Mouse (Mus musculus): ENCODE results near the gene Mvp. TPM values are rescaled to one million over a fixed set of nuclear protein-coding genes. Genes with fewer than 3 reads are reported as not detected.

Mvp gene
- polyA plus RNA-seq (2012): 0.87 and 1.2 TPM in 2 replicates

DNA sequence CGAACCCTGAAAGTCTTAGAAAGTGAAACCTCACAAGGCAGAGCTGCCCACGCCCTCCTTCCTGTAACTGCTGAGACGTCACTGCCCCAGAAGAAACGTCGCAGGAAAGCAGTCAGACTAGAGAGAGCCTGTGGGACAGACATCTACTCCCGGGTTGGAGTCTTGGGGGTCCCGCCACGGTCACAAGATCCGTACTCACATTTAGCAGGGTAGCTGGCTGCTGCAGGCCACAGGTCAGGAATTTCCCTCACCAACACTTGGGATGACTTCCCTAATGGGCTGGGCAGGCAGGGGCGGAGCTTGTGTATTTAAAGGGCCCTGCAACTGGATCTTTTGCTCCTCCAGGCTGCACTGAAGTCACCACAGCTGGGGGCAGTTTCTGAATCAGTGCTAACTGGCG lies at the start of gene Mvp:
Gene Mvp, minus strand, starts transcription at position 302 of the 400 bp plus-strand sequence.
- TF ChIP-seq TAL1 (IDR thresholded peaks at IDR 0.05; ENCODE audit: low read length) (no peak), GATA1 (IDR thresholded peaks at IDR 0.05; ENCODE audit: low read length) (no peak)
- H3K36me3 ChIP-seq (ENCODE audit: control insufficient read depth): peaks cover 48% of the 10 kb centered on the region
- H3K4me1 ChIP-seq (ENCODE audit: control insufficient read depth): peaks cover 73% of the 10 kb centered on the region

DNA sequence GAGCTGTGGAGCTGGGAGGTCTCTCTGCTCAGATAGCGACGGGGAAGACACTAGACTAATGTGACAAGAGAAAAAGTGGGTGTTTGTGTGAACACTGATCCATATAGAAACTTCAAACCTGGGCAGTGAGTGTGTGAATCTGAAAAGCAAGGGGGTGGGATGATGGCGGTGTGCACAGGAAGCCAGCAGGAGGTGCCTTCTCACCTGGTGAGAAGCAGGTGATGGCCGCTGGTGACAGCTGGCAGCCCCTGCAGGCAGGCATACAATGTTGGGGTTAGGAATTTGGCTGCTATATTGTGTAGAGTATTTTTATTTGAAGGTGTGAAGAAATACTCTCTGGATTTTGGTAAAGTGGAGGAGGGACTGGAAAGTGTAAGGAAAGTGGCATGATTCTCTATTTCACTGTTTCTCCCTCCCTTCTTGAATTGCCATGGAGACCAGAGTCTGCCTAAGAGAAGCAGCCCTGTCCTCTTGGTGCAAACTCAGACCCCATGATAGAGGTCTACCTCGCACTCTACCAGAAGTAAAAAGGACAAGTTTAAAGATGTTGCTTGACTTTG lies 40.7 kb upstream of the Mvp start:
- peaks cover 48% of the 10 kb centered on the region for H3K27me3 ChIP-seq (ENCODE audit: control insufficient read depth)
- no peaks in the 10 kb centered on the region for H3K36me3 ChIP-seq (ENCODE audit: control insufficient read depth)
- no peak for TF ChIP-seq TAL1 (IDR thresholded peaks at IDR 0.05; ENCODE audit: low read length)
- no peak for TF ChIP-seq GATA1 (IDR thresholded peaks at IDR 0.05; ENCODE audit: low read length)
- H3K4me3 ChIP-seq (replicated peaks): no peak overlapping the region
- no peaks in the 10 kb centered on the region for H3K9me3 ChIP-seq (ENCODE audit: control insufficient read depth, low read length)
- no peaks in the 10 kb centered on the region for H3K4me1 ChIP-seq (ENCODE audit: control insufficient read depth)

More for the DNA sequence above, at the start of gene Mvp:
- Histone ChIP-seq H3K27me3 (ENCODE audit: control insufficient read depth) (no peaks in the 10 kb centered on the region), H3K4me3 (replicated peaks) (peak within 1 kb of the TSS; percentile 81), H3K9me3 (ENCODE audit: control insufficient read depth, low read length) (no peaks in the 10 kb centered on the region)

DNA sequence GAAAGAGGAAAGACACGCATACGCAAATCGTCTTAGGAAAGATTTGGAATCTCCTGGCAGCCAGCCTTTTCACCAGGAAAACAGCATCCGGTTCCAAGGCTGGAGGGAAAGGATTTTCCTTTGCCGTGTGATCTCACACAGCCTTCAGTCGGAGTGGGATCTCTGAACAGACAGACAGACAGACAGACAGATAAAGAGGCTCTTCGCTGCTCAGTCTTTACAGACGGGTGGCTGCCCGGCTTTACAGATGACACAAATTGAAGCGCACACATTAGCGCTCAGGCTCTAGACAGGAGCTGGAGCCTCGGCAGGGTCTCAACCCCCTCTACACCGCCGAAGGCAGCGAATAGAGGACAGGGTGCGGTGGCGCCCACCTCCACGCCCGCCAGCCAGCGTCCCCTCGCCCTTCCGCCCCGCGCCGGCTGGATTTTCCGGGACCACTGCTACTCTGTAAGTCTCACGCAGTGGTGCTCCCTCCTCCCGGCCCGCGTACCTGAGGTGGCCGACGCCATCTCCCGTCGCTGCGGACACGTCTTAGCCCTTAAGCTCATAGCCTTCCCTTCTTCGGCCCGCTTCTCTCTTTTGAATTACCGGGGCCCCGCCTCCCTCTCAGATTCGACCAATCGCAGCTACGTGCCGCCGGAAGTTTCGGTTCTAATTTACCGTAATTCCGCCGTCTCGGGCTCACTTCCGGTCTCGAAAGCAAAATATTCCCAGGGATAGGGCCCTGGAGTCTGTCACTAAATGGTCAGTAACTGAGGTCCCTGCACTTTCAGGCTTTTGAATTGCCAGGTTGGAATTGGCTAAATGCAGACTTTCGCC lies 27.6 kb upstream of the Mvp start, which contains the start of gene Kif22:
Gene Kif22, minus strand, starts transcription at position 621 of the 822 bp plus-strand sequence.
- H3K27me3 ChIP-seq (ENCODE audit: control insufficient read depth): peaks cover 2% of the 10 kb centered on the region; the same call in 1 of the 2 replicates
- H3K4me1 ChIP-seq (ENCODE audit: control insufficient read depth): peaks cover 35% of the 10 kb centered on the region
- no peak for TF ChIP-seq TAL1 (IDR thresholded peaks at IDR 0.05; ENCODE audit: low read length)
- no peak for TF ChIP-seq GATA1 (IDR thresholded peaks at IDR 0.05; ENCODE audit: low read length)
- H3K9me3 ChIP-seq (ENCODE audit: control insufficient read depth, low read length): no peaks in the 10 kb centered on the region
- peaks cover 47% of the 10 kb centered on the region for H3K36me3 ChIP-seq (ENCODE audit: control insufficient read depth)
- peak within 1 kb of the TSS; percentile 82 for H3K4me3 ChIP-seq (replicated peaks)

DNA sequence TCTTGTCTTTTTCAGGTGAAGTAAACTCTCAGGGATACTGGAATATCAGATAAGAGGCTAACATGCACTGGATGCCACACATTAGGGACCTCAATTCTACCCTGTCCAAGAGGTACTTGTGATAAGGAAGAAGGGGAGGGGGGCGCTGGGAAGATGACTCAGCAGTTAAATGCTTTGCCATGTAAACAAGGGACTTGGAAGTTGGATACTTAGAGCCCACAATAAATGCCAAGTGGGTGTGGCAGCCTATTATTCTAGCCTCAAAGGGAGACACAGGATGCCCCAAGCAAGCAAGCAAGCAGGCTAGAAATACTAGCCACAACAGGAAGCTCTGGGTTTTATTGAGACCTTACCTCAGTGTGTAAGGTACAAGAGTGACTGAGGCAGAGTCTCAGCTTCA lies 16.8 kb upstream of the Mvp start:
- no peak overlapping the region for H3K4me3 ChIP-seq (replicated peaks)

DNA sequence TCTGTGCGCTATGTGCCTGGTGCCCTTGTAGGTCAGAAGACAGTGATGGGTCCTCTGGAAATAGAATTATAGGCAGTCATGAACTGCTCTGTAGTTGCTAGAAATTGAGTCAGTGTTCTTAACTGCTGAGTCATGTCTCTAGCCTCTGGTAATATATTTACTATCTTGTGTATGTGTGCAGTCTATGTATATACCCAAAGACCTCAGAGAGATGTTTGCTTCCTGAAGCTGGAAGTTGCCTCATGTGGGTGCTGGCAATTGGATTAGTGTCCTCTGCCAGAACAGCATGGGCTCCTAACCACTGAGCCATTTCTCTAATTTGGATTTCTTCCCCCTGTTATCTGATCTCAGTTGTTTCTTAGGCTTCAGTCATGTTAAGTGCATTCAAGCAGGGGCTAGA lies 15.8 kb upstream of the Mvp start:
- Histone ChIP-seq H3K27me3 (ENCODE audit: control insufficient read depth) (no peaks in the 10 kb centered on the region), H3K4me1 (ENCODE audit: control insufficient read depth) (peaks cover 53% of the 10 kb centered on the region), H3K36me3 (ENCODE audit: control insufficient read depth) (peaks cover 85% of the 10 kb centered on the region), H3K9me3 (ENCODE audit: control insufficient read depth, low read length) (no peaks in the 10 kb centered on the region), H3K4me3 (replicated peaks) (no peak overlapping the region)
- TF ChIP-seq TAL1 (IDR thresholded peaks at IDR 0.05; ENCODE audit: low read length) (no peak), GATA1 (IDR thresholded peaks at IDR 0.05; ENCODE audit: low read length) (no peak)

More for the DNA sequence above, 16.8 kb upstream of the Mvp start:
- no peaks in the 10 kb centered on the region for H3K9me3 ChIP-seq (ENCODE audit: control insufficient read depth, low read length)
- peaks cover 47% of the 10 kb centered on the region for H3K4me1 ChIP-seq (ENCODE audit: control insufficient read depth)
- H3K27me3 ChIP-seq (ENCODE audit: control insufficient read depth): no peaks in the 10 kb centered on the region
- no peak for TF ChIP-seq GATA1 (IDR thresholded peaks at IDR 0.05; ENCODE audit: low read length)
- no peak for TF ChIP-seq TAL1 (IDR thresholded peaks at IDR 0.05; ENCODE audit: low read length)
- peaks cover 89% of the 10 kb centered on the region for H3K36me3 ChIP-seq (ENCODE audit: control insufficient read depth)

DNA sequence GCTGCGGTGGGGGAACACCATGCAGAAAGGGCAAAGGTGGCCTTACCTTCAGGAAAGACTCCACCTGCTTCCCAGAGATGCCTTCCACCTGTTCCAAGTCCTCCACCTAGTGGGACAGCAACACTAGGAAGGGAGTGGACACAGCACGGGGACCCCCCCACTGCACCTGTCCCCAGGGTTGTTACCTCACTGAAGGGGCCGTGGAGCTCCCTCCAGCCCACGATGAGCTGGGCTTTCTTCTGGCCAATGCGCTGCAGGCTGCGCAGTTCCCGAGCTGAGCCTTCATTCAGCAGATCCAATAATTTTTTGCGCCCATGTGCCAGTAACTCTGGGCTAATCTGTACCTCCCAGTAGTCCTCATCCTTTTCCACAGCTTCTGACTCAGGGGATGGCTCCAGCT lies 13.5 kb upstream of the Mvp start:
- Histone ChIP-seq H3K36me3 (ENCODE audit: control insufficient read depth) (peaks cover 85% of the 10 kb centered on the region), H3K4me3 (replicated peaks) (peak overlapping the region; percentile 94), H3K9me3 (ENCODE audit: control insufficient read depth, low read length) (no peaks in the 10 kb centered on the region), H3K27me3 (ENCODE audit: control insufficient read depth) (no peaks in the 10 kb centered on the region), H3K4me1 (ENCODE audit: control insufficient read depth) (peaks cover 73% of the 10 kb centered on the region)
- TF ChIP-seq TAL1 (IDR thresholded peaks at IDR 0.05; ENCODE audit: low read length) (no peak), GATA1 (IDR thresholded peaks at IDR 0.05; ENCODE audit: low read length) (no peak)

DNA sequence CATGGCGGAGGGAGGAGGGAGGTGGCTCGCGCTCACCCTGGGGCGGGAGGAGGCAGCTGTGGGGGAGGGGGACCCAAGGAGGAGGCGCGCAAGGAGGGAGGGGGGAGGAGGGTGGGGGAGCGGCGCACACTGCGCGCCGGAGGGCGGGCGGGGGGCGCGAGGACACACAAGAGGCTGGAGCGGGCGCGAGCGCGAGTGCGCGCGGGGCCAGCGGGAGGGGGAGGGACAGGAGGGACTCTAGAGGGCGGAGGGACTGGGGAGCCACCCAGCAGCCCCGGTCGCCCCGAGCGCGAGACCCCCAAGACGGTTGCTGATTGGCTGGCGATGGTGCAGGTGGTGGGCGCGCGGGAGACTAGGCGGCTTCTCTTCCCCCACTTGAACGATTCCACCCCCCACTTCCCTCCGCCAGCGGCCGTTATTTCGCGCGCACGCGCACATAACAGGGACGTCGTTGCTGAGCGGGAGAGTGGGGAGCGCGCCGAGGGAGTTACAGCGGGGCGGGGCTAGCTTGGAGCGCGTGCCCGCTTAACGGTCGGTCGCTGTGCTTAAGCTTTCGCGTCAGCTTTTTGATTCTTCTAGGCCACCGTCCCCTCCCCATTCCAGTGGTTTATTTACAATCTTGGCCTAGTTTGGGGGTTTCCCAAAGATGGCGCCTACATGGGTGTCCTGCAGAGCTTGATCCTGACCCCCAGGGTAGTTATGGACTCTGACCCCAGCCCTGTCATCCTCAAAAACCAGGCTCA lies 12.7 kb upstream of the Mvp start, which contains the start of gene Maz:
Gene Maz, minus strand, starts transcription at position 54 of the 743 bp plus-strand sequence.
- no peak for TF ChIP-seq TAL1 (IDR thresholded peaks at IDR 0.05; ENCODE audit: low read length)
- TF ChIP-seq GATA1 (IDR thresholded peaks at IDR 0.05; ENCODE audit: low read length): no peak
- Histone ChIP-seq H3K27me3 (ENCODE audit: control insufficient read depth) (no peaks in the 10 kb centered on the region), H3K4me3 (replicated peaks) (peak within 1 kb of the TSS; percentile 94), H3K36me3 (ENCODE audit: control insufficient read depth) (peaks cover 85% of the 10 kb centered on the region), H3K9me3 (ENCODE audit: control insufficient read depth, low read length) (no peaks in the 10 kb centered on the region), H3K4me1 (ENCODE audit: control insufficient read depth) (peaks cover 78% of the 10 kb centered on the region)

DNA sequence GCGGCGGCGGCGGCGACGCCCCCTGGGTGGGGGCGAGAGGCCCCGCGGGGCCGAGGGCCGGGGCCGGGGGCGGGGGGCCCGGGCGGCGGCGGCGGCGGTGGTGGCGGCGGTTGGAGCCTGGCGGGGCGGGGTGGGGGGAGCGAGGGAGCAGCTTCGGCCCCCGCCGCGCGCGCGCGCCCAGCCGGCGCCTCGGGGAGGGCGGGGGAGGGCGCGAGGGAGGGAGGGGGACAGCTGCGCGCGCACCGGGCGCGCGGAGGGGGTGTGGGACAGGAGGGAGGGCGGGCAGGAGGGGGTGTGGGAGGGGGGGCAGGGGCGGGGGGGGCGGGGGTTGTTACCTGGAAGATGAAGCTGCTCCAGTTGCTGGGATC lies 12.2 kb upstream of the Mvp start:
- H3K9me3 ChIP-seq (ENCODE audit: control insufficient read depth, low read length): no peaks in the 10 kb centered on the region
- H3K4me3 ChIP-seq (replicated peaks): peak overlapping the region; percentile 94
- peaks cover 85% of the 10 kb centered on the region for H3K36me3 ChIP-seq (ENCODE audit: control insufficient read depth)
- no peak for TF ChIP-seq TAL1 (IDR thresholded peaks at IDR 0.05; ENCODE audit: low read length)
- TF ChIP-seq GATA1 (IDR thresholded peaks at IDR 0.05; ENCODE audit: low read length): no peak
- H3K27me3 ChIP-seq (ENCODE audit: control insufficient read depth): no peaks in the 10 kb centered on the region
- peaks cover 80% of the 10 kb centered on the region for H3K4me1 ChIP-seq (ENCODE audit: control insufficient read depth)

DNA sequence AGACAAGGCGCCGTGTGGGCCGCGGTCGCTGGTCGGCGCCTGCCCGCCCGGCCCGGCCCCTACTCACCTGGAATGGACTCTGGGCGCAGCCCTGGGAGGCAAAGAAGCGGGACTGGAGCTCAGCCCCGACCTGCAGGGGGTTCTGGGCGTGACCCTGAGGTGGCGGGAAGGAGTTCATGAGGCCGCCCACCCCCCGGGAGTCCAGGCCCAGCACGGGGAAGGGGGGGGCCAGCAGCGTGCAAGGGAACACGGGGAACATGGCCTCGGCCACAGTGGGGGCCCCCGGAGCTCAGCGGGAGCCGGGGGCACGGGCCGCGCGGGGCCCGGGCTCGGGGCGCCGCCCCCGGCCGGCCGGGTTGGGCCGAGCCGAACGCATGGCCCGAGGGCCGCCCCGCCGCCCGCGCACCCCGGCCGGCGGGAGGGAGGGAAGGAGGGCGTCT lies 11.8 kb upstream of the Mvp start:
- Histone ChIP-seq H3K27me3 (ENCODE audit: control insufficient read depth) (peaks cover 2% of the 10 kb centered on the region; the same call in 1 of the 2 replicates), H3K4me1 (ENCODE audit: control insufficient read depth) (peaks cover 80% of the 10 kb centered on the region), H3K36me3 (ENCODE audit: control insufficient read depth) (peaks cover 85% of the 10 kb centered on the region), H3K4me3 (replicated peaks) (peak overlapping the region; percentile 94), H3K9me3 (ENCODE audit: control insufficient read depth, low read length) (no peaks in the 10 kb centered on the region)
- TF ChIP-seq TAL1 (IDR thresholded peaks at IDR 0.05; ENCODE audit: low read length): no peak
- TF ChIP-seq GATA1 (IDR thresholded peaks at IDR 0.05; ENCODE audit: low read length): no peak

Data from erythroblast, embryonic 14.5 days (primary cell).